Mouse (Mus musculus) retina, adult 2 months (tissue): Measurements from ENCODE around the gene Gm48552.

ENCODE experiments used
- DNase-seq: peaks from one replicate; pipeline ENCODE4 v3.0.0-alpha.2; 2012; ENCODE audit warnings: low read depth, low spot score

The Gm48552 gene

GRCm38 (mm10) chr10:81388505-81389055 is at the start of gene Gm48552:
Gene Gm48552, plus strand, starts transcription at chr10:81389005.
- no peak for DNase-seq

GRCm38 (mm10) chr10:81340551-81341332 is 48.1 kb upstream of the Gm48552 start:
- DNase-seq = no peak

GRCm38 (mm10) chr10:81341333-81341949 is 47.4 kb upstream of the Gm48552 start:
- no peak for DNase-seq

- DNase-seq = no peak
These were observed 45.9 kb upstream of the Gm48552 start, which contains the start of gene Gipc3 for GRCm38 (mm10) chr10:81342686-81343505. Gene Gipc3, minus strand, starts transcription at chr10:81343266.

- no peak for DNase-seq
These were observed 44.2 kb upstream of the Gm48552 start for GRCm38 (mm10) chr10:81344421-81345161.

GRCm38 (mm10) chr10:81345162-81345534 is 43.7 kb upstream of the Gm48552 start:
- DNase-seq = no peak

- no peak for DNase-seq
These were observed 42.2 kb upstream of the Gm48552 start for GRCm38 (mm10) chr10:81346453-81347067.

GRCm38 (mm10) chr10:81349146-81349545 is 39.7 kb upstream of the Gm48552 start:
- DNase-seq = no peak

GRCm38 (mm10) chr10:81349961-81350350 is 38.8 kb upstream of the Gm48552 start:
- no peak for DNase-seq

GRCm38 (mm10) chr10:81350351-81351063 is 38.3 kb upstream of the Gm48552 start, which contains the start of gene Hmg20b:
Gene Hmg20b, minus strand, starts transcription at chr10:81350480.
- peak; percentile 94 for DNase-seq

GRCm38 (mm10) chr10:81351678-81352291 is 37.0 kb upstream of the Gm48552 start:
- no peak for DNase-seq

GRCm38 (mm10) chr10:81354738-81355477 is 33.9 kb upstream of the Gm48552 start:
- DNase-seq = no peak

- DNase-seq = no peak
These were observed 33.3 kb upstream of the Gm48552 start for GRCm38 (mm10) chr10:81355533-81355932.

GRCm38 (mm10) chr10:81356352-81356990 is 32.3 kb upstream of the Gm48552 start:
- DNase-seq = no peak

- DNase-seq = peak; percentile 62
These were observed 31.6 kb upstream of the Gm48552 start, which contains the start of gene Mfsd12 for GRCm38 (mm10) chr10:81356991-81357844. Gene Mfsd12, plus strand, starts transcription at chr10:81357491.

- DNase-seq = no peak
These were observed 30.6 kb upstream of the Gm48552 start for GRCm38 (mm10) chr10:81358209-81358608.

GRCm38 (mm10) chr10:81358841-81359240 is 30.0 kb upstream of the Gm48552 start:
- DNase-seq = no peak
